Mouse (Mus musculus) cerebellum, adult 18-20 months (tissue): ENCODE measurements around the gene Iqgap1.
"Not testable (repeated sequence)": the region's sequence is repeated elsewhere in the genome, so short reads cannot be mapped to it uniquely, and the experiment has no call there.

Experiments
- DNase-seq, 2 experiments: peaks; one replicate each; pipeline ENCODE4 v3.0.0; 2021

Iqgap1 gene

DNA sequence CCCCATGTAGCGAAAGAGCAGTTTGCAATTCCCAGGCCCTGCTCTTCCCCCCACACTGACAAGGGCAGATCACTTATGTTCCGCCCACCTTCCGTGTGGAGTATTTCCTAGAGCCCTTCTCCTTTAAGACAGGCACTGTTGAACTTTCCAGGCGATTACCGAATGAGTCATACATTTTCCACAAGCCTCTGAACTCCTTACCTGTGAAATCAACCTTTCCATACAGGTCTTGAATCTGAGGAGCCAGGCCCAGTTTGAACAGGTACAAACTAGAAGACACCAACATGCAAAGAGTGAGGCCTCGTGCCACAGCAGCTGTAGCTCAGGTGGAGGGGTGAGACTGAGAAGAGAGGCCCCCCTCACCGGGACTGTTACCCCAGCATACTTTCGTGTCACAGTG is 63.5 kb downstream of the Iqgap1 start:
- DNase-seq, result no peak

DNA sequence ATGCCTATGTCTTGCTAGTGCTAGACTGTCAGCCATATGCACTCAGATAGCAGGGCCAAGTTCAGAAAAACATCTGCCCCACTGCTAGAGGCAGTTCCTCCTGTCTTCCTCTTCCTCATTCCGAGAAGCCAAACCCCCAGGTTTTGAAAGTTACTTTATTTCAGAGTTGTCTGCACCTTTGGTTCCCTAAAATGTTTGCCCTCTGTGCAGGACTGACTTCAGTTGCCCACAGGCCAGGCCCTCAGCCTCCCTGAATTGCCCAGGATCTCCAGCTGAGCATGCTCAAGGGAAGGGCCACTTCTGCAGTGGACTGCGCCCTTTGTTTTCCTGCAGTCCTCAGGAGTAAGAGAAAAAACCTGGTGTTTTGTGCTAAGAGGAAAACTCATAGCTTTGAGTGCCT is 71.7 kb downstream of the Iqgap1 start:
- DNase-seq, result no peak

DNA sequence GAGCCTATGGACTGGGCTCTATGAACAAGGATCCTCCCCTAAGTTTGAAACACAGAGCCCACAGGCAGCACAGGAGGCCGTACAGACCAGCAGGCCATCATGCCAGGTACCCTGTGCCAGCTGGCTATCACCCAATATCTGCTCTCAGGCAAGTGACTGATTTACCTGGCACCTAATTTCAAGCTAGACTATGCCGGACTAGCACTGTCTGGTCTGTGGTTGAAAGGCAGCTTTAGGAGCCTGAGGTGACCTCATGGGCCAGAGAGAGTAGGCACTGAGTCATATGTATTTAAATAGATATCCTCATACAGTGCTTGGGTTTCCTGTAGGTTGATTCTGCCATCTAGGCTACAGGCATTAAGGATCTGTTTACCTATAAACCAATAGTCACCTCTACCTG is 72.2 kb downstream of the Iqgap1 start:
- peak; percentile 24 to 30 for DNase-seq

DNA sequence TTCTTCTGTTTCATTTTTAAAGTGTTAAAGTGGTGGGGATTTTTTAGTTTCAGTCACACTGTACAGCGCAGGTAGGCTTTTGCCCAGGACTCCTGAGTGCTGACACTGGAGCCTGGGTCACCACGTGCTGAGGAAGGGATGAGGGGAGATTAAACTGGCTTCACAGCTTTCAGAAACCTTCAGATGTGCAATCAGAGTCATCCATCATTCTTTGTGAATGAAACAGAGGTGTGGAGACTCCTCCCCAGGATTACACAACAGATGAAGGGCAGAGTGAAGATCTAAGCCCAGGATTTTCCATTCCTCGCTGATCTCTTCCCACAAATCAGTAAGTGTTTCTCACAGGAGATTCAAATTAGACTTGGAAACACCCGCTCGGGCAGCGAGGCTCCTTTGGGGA is 76.2 kb downstream of the Iqgap1 start:
- DNase-seq, result no peak

DNA sequence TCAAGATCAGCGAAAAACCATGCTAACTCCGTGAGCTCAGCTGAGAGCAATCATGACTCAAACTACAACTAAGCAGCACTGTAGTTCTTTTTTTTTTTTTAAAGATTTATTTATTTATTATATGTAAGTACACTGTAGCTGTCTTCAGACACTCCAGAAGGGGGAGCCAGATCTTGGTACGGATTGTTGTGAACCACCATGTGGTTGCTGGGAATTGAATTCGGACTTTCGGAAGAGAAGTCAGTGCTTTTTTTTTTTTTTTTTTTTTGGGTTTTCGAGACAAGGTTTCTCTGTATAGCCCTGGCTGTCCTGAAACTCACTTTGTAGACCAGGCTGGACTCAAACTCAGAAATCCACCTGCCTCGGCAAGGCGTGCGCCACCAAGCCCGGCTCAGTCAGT is 76.7 kb downstream of the Iqgap1 start:
- not testable (repeated sequence) for DNase-seq

DNA sequence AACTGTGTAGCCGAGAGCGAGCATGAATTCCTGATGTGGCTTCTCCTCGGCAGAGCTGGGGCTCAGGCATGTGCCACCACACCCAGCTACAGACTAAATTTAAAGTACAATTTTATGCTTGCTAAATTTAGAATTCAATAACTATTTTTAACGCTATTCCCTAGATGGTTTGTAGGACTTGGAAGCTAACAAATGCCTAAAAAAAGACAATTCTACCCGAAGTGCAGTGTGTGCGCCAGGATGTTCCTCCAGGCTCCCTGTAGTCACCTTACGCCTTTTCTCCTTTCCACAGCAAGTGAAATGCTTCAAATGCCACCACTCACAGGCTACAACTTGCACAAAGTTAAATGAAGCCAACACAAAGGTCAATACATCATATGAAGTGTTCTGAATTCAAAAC is 78.4 kb downstream of the Iqgap1 start:
- DNase-seq, result no peak

DNA sequence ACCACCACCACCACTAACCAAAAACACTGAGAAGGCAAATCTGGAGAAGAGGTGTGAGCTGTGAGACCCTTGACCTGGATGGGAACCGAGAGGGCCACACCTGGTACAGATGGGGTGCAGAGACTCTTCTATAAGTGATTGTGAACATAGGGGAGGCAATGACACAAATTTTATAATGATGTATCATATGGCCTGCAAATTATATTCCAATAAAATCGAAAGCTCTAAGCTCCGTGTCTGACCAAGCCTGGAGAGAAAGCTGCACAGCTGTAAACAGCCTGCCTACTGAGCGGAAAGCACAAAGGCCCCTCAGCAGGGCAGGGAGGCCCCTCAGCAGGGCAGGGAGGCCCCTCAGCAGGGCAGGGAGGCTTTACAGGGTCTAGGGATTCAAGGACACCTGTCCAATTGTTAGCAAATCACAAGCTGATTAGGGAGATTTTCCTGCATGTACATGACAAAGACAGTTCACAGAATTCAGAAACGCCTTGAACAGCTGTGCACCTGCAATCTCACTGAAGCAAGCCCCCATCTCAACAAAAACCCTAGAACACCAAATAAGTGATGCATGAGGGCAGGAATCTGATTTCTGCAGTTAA is 79.5 kb downstream of the Iqgap1 start:
- DNase-seq, result no peak

DNA sequence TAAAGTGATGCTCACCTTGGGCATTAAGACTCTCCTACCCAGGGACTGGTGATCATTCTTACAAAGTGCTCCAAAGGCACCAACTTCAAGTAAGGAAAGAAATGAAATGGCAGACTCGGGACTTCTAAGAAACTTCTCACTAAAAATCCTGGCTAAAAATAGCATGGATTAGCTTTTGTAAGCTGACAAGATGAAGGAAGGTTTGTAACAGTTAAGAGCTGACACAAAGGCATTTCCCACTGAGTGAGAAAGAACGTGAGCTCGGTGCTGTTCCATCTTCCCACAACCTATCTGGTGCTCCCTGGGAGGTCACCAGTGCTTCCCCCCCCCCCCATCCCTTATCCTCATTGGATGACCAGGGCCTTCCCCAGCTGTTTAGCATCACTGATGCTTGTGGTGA is 80.0 kb downstream of the Iqgap1 start:
- no peak for DNase-seq

DNA sequence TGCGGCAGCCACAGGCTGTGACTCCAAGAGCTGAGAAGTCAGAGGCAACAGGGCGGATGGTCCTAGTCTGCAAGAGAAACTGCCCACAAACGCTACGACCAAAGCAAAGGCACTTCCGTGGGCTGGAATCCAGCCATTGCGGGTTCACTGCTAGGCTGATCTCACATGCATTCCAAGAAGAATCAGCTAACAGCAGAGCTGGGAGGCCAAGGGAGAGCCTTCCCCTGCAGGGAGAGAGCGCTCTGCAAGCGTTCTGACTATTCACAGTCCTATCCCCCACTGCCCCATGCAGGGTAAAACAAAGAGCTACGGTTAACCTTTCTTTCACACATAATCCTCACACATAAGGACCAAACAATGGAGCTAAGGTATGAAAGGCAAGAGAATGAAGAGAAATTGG is 80.5 kb downstream of the Iqgap1 start:
- DNase-seq, result no peak

DNA sequence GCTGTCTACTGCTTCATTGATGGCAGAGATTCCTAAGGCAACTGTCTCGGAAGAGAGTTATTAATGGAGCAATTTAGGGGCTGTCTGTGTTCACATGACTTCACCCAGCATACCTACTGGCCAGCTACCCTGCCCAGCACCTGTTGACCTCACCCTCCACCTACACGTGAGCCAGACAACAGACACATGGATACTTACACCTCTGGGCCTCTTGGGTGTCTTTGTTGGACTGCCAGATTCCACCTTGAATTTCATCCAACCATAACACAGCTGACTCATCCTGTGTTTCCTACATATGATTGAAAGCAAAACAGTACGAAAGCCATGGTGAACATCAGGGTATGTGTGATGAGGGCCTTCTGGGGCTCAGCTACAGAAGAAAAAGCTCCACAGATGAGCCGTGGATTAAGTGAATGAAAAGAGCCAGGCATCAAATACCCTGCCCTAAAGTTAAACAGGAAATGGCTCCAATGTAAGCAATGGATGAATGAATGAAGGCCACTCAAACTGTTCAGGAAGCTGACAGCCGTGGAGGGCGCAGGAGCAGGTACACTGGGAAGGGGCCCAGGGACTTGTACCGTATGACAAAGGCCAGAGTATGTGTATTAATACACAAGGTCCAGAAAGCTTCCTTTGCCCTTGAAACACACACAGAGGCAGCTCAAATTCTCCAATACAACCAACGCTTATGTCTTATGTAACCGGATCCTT is 81.7 kb downstream of the Iqgap1 start:
- no peak for DNase-seq

DNA sequence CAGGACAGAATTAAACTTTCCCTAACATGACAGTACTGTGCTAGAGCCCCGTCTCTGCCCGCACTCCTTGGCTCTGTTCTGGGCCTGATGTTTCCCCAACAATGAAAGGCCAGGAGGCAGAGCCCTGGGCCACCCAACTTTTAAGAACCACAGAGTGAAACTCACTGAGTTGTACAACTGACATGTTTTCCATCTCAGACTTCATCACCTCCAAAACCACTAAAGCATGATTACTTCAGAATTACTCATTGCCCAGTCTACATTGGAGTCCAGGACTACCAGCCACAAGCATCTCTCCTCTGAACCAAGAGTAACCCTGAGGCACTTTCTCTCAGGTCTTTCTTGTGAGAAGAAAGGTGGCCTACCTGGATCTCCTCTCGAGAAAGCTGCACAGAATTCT is 83.1 kb downstream of the Iqgap1 start:
- no peak for DNase-seq

DNA sequence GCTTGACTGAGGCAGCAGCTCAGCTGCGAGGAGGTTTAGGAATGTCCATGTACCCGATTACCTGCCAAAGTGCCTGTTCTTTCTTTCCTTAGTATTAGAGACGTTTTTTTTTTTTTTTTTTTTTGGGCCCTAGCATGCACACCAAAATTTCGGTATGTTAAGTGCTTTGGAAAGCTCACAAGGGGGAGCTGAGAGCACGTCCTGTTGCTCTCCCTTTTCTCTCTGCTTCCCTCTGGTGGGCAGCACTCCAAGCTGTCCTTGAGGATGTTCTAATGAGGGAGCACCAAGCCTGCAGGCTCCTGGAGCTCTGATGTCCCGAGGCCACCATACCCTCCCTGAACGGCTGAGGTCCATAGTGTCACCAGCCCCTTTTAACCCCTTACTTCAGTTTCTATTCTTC is 84.8 kb downstream of the Iqgap1 start:
- peak; percentile 49 to 66 for DNase-seq

DNA sequence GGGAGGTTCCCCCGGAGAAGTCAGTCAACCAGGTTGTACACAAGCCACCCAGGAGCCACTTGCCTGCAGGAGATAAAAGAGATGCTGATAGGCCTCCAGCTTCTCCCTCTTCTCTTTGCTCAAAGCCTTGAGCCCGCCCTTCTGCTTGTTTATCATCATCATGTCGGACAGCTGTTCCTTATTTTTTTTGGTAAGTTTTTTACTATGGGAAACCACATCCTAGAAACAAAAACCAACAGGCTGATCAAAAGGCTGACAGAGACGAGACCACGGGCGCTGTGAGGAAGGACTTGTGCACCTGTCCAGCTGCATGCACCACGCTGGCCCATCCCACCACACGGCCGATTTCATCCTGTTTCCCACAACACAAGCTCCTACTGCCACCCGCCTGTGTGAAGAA is 89.6 kb downstream of the Iqgap1 start:
- no peak for DNase-seq

DNA sequence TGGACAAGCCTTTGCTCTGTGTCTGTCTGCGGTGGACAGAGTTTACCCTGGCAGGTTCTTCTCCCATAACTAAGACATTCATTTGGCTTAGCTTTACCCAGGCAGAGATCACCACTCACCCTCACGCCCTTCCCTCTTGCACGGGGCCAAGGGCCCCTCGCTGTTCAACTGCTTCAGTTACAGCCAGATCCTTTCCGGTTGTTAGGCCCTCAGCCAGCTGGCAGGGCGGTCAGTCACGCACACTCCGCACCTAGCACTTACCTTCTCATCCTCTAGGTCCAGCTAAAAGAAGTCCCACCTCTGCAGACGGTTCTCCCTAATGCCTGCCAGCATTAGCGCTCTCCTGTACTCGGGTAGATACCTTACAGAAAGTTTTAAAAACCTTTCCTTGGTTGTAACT is 92.8 kb downstream of the Iqgap1 start:
- no peak for DNase-seq

DNA sequence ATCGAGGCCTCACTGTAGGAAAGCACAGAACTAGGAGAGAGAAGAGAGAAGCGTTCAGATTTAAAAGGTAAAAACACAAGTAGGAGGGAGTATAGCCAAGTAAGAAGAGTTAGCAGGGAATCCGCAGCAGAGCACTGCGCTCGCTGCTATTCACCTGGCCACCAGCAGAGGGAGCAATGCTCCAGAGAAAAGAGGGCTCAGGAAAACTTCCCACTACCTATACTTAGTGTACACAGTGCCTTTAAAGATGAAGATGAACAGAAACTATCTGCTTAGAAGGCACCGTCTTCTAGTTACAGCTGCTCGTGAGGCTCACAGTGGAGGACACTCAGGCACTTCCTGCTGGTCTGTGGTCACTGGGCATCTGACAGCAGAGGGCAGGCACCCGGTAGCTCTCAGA is 96.1 kb downstream of the Iqgap1 start:
- DNase-seq, result peak; percentile 69 to 79

DNA sequence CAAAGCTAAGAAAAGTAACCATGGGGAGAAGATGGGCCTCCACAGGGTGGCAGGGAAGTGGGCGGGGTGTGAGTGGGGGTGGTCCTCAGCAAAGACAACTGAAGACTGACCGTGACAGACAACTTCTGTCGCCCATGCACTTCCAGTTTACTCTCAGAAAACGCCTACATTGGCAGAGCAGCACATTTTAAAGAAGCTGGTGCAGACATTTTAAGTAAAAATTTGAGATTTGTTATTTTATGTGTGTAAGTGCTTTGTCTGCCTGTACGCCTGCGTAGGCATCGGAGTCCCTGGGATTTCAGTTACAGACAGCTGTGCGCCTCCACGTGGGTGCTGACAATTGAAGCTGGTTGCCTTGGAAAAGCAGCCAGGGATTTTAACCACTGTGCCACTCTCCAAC is 104.7 kb downstream of the Iqgap1 start:
- DNase-seq, result no peak

DNA sequence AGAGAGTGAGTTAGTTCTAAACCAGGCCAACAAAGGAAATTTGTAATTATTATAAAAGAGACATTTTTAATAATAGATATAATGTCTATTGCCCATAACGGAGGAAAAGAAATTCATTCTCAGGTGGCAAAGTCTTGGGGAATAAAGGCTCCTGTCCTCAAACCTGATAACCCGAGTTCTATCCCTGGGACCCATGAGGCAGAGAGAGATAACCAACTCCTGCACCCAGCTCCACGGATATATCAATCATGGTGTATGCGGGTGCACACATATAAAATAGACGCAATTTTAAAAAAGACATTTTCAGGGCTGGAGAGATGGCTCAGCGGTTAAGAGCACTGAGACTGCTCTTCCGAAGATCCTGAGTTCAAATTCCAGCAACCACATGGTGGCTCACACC is 106.2 kb downstream of the Iqgap1 start:
- no peak for DNase-seq

DNA sequence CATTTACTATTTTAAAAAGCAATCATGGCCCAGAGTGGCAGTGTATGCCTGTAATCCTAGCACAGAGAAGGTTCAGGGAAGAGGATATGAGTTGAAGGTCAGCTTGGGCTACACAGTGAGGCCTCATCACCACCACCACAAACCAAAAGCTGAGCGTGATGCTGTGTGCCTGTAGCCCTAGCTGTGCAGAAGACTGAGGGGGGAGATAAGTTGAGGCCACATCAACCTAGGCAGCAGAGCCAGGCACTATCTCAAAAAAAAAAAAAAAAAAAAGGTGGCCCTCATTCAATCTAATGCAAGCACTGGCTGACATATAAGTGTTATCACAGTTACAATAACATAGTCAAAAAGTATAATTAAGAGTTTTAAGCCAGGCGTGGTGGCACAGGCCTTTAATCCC is 106.7 kb downstream of the Iqgap1 start:
- no peak for DNase-seq

DNA sequence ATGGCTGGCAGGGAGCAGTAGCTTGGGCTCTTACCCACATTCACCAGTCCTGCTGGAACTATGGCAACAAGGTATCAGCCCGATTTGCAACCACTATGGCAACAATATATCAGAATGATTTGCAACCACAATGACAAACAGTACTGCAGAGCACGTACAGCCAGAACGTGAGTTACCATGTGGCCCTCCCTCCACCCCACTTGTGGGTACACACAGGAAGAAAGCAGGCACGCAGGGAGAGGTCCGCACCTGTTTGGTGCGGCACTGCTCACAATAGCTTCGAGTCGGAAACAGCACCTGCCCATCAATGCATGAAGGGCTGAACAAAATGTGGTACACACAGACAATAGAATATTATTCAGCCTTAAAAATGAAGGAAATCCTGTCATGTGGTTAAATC is 107.3 kb downstream of the Iqgap1 start:
- no peak for DNase-seq

DNA sequence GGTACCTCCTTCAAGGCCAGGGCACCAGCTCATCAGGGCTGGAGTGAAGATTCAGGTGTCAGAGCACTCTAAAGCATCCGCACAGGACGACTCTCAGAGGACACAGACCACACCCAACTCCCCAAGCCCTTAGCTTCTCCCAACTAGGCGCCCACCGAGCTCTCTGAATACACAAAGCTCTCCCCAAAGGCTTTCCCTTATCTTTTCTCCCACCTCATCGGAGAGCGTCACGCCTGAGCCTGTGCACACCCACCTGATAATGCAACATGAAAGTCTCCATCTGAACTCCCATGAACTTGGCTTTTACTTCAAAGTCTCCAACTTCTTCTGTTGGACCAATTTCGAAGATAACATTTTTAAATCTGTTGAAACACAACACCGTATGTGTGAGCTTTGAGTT is 109.0 kb downstream of the Iqgap1 start:
- DNase-seq, result no peak

DNA sequence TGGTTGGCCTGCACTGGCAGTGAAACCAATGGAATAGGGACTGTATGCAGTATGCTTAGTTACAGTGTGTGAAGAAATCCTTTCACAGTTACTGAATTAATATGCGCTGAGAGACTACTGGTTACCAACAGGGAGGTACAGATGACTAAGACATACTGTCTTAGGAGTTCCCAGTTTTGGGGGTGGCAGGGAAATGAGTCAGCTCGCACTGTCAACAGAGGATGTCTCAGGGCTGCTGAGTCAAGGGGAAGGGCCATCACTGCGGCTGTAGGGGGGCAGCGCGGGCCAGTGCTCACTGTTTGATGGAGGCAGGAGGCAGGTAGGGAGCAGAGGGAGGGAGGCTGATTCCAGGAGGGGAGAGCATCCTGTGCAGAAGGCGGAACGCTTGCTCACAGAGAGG is 110.5 kb downstream of the Iqgap1 start:
- no peak for DNase-seq

DNA sequence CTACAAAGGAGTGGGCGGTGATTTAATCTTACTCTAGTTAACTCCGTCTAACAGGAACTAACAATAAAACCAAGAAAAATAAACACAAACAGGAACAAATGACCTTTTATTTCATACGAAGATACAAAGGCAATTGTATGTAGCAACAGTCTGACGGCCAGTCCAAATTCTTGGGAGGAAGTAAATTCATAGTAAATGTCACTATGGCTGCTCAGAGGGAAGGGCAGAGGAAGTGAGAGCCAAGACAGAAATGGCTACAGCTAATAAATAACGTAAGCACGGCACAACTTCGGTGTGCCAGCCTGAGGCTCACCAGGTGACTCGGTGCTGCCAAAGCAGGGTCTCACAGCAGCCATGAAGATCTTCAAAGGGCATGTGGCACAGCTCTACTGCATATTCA is 114.3 kb downstream of the Iqgap1 start:
- DNase-seq, result no peak

DNA sequence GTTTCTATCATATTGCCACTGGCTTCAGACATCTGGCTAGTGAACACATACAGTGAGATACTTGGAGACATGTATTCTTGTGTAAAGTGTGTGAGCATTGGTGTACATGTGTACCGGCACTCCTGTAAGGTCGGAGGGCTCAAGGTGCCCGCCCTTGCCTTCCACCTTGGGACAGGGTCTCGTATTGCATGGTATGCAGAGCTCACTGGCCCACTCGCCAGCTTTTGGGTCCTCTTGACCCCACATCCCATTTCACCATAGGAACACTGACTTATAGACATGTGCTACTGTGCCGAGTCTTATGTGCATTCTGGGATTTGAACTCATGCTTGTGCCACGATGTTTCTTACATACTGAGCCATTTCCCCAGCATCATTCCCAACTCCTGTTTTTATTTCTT is 115.4 kb downstream of the Iqgap1 start:
- no peak for DNase-seq

DNA sequence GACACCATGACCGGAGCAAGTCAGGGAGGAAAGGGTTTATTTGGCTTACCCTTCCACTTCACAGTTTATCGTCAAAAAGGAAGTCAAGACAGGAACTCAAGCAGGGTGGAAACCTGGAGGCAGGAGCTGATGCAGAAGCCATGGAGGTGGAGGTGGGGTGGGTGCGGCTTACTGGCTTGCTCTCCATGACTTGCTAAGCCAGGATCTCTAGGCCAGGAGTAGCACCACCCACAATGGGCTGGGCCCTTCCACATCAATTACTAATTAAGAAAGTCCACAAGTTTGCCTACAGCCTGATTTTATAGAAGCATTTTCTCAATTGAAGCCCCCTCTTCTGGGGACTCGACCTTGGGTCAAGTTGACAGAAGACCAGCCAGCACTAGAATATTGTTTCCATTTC is 121.7 kb downstream of the Iqgap1 start:
- no peak for DNase-seq

DNA sequence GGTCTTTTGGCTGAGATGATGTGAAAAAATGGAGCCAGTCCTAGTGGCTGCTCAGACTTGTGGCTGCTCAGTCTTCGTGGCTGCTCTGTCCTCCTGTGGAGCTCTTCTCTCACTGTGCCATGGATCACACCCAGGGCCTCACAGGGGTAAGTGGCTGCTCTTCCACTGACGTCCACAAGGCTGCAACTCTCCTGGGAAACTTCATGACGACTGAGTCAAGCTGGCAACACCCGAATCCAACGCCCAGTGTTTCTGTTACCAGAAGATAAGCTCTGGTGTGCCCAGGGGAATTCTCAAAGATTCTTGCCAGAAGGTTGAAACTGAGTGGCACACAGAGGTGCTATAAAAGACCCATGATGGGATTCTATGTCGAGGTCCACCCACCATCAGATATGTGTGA is 123.3 kb downstream of the Iqgap1 start:
- no peak for DNase-seq
